Mouse (Mus musculus) T-helper 17 cell (primary cell): ENCODE data around the gene Tmem170.

Experiments used
- in situ Hi-C, 2 experiments: fragments of 300-600 bp; cut with MboI, MseI; formaldehyde crosslinking; loops; 1 replicate in 1 of 2; 2 replicates in 1 of 2; pipeline ENCODE4 v1.15.1; 2025; ENCODE audit warnings: high pct_unique_total_duplicates in 2 of 2

Tmem170 gene

DNA sequence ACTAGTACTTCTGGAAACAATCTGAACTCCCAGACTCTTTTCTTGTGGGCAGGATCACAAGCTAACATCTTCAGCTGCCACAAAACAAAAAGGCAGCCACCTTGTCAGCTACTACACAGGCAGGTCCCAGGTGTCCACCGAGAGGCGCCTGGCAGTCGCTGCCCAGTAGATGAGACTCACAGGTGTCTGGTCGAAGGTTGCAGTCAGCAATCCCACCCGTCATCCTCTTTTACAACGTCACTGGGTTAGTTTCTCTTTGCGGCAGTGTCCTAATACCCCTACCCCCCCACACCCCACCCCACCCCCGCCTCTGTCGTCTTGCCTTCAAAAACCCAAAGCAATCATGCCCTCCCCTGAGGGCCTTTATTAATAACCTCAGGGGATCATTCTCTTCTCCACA lies 792 bp downstream of the Tmem170 start:
- in situ Hi-C loops: no loop called here

DNA sequence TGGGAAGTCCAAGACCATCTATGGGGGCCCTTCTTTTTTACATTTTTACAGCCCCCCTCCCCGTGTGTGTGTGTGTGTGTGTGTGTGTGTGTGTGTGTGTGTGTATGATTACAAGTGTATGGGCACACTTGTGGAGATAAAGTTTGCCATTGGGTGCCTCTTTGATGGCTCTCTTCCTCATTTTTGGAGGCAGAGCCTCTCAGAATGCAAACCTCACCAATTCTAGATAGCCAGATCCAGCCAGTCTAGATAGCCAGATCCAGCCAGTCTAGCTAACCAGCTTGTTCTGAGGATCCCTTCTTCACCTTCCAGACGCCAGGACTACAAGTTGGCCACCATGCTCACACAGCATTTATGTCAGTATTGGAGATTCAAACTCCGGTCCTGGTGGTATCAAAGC lies 5.3 kb downstream of the Tmem170 start:
- in situ Hi-C loops: loop anchor here in 1 of 2 experiments (25.0 kb wide), 1 partner anchor 1766 kb away; the partner anchor contains the start of genes Mon1b and Syce1l

DNA sequence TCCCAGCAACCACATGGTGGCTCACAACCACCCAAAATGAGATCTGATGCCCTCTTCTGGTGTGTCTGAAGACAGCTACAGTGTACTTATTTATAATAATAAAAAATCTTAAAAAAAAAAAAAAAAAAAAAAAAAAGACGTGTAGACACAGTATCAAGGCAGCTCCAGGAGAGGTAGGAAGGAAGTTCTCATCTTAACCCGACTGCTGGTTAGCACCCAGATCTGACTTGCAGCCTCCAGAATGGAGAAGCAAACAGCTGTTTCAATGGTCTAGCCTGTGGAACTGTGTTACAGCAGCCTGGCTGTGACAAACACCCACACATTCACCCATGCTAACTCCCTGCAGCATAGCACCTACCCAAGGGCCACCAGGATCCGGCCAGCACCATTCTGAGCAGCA lies 6.2 kb downstream of the Tmem170 start:
- in situ Hi-C loops: loop anchor here in 1 of 2 experiments (25.0 kb wide), 1 partner anchor 1767 kb away; the partner anchor contains the start of genes Mon1b and Syce1l

DNA sequence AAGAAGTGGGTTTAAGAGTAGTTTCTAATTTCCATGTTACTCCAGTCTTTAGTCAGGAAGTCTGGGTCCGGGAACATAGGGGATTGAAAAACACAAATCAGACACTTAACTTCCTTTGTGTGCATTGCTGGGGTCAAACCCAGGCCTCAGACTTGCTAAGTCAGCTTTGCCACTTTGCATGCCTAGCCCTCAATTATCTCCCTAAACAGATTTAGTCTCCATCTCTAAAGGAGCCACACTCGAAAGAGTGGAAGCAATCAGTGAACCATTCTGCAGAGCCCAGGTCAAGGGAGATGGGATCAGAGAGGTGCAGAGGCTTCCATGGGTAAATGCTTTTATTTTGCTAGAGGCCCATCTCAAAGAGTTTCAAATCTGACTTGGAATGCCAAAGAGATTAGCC lies 7.9 kb downstream of the Tmem170 start:
- in situ Hi-C loops: loop anchor here in 1 of 2 experiments (25.0 kb wide), 1 partner anchor 1769 kb away; the partner anchor contains the start of genes Mon1b and Syce1l

DNA sequence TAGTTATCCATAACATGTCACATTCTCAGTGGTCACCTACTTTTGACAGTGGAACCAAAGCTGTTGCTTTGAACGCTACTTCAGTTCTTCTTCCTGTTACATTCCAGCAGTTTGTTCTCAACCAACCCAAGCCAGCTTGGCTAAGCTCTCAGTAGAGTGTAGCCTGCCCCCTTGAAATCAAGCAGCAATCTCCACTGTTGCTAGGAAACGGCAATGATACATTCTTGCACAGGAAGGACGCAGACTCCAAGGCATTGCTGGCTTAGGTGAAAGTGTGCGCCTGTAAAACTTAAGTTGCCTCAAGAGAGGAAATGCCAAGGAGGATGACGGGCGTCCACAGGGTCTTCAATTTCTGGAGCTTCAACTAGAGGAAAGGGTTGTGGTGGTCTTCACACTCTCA lies 10.7 kb downstream of the Tmem170 start:
- in situ Hi-C loops: loop anchor here in 1 of 2 experiments (25.0 kb wide), 1 partner anchor 1771 kb away; the partner anchor contains the start of genes Mon1b and Syce1l

DNA sequence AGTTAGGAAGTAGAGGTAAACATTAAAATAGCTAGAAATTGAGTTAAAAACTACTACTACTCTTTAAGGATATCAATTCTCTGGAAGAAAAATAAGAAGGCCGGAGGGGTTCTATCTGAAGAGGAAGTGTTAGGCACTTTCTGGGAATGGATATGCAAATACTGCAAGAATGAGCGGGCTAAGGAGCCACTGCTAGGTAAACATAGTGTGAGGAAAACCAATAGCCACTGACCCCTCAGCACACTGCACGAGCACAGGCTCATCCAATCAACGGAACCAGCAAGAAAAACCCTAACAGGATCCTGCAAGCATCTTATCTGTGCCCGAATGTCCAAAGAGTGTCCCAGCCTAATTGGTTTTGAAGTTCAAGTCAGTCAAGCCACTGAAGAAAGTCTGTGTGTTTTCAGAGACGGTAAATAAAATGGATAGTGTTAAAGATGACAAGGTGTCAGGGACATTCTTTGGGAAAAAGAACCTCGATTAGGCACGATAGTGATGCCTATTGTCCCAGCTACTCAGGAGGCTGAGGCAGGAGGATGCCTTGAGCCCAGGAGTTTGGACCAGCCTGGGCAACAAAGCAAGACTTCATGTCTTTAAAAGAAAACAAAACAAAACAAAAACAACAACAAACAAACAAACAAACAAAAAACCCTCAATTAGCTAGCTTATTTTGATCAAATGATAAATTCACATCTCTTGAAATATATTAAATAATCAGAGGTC lies 11.3 kb downstream of the Tmem170 start:
- in situ Hi-C loops: loop anchor here in 1 of 2 experiments (25.0 kb wide), 1 partner anchor 1772 kb away; the partner anchor contains the start of genes Mon1b and Syce1l

DNA sequence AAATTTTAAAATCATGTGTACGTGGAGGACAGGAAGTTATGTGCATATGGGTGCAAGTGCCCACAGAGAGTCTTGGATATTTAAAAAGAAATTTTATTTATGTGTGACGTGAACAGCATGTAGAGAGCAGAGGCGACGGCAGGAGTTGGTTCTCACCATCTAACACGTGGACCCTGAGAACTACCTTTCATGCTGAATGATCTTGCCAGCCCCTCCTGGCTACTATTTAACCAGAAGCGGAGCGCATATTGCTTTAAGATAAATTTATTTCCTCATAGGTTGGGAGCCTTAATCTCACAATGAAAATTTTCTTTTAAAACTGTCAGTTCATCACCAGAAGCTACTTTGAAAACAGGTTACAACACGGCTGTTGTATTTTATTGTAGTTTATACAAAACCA lies 11.9 kb downstream of the Tmem170 start:
- in situ Hi-C loops: loop anchor here in 1 of 2 experiments (25.0 kb wide), 1 partner anchor 1773 kb away; the partner anchor contains the start of genes Mon1b and Syce1l

DNA sequence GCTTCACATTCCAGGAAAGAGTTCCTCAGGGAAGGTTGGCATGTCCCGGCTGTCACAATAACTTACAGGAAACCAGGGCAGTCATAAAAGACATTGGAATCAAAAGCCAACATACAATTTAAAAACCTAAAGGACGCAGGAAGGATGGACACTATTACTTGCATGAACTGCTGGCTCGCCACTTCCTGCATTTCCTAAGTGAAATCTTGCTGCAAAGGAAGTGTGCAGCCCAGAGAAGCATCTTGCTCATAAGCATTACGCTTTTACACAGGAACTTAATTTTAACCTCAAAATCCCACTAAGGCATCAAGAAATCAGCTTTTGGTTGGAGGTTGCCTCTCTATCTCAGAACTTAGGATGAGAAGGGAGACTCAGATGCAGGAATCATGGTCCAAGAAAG lies 13.3 kb downstream of the Tmem170 start:
- in situ Hi-C loops: loop anchor here in 1 of 2 experiments (25.0 kb wide), 1 partner anchor 1774 kb away; the partner anchor contains the start of genes Mon1b and Syce1l

DNA sequence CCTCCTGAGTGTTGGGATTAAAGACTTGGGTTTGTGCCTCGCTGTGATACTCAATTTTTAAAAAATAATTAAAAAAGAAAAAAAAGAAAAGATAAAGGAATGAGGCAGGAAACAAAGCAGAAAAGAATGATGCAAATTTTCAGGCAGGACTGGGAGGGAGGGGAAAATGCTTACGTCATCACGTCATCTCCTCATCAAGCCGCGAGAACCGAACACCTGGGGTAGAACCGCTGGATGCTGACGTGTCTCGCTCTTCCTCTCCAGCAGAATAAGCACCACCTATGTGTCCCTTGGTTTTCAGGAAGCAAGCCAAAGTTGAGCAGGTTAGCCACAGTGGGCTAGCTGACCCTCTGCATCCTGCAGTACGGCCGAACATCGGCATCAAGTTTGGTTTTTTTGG lies 20.6 kb downstream of the Tmem170 start:
- in situ Hi-C loops: loop anchor here in 1 of 2 experiments (25.0 kb wide), 1 partner anchor 1781 kb away; the partner anchor contains the start of genes Mon1b and Syce1l

DNA sequence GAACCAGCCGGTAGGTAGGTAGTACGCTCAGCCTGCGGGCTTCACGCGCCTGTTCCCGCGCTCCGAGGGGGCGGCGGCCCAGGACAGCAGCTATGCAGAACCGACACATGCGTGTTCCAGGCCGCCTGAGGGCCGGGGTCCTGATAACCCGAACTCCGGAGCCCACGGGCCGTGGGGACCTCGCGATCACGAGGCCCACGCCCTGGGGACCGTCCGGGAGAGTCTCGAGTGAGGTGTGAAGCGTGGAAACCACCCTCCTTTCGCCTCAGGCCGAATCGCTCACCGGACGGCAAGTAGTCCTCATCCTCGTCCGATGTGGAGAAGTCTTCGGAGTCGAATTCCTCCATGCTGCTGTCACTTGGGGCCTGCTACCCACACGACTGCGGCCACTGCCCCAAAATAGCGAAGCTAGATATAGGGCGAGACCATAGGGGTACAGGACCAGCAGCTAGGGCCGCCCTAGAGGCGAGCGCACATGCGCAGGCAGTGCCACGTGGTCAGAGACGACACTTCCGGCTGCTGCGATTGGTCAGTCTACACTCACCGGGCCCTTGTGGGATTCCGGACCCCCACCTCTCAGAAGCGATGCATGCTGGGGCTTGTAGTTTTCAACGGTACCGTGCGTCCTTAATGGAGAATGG lies 22.6 kb downstream of the Tmem170 start, which contains the start of gene Cfdp1:
Gene Cfdp1, minus strand, starts transcription at position 431 of the 641 bp plus-strand sequence.
- in situ Hi-C loops: loop anchor here in 1 of 2 experiments (25.0 kb wide), 1 partner anchor 1783 kb away; the partner anchor contains the start of genes Mon1b and Syce1l

DNA sequence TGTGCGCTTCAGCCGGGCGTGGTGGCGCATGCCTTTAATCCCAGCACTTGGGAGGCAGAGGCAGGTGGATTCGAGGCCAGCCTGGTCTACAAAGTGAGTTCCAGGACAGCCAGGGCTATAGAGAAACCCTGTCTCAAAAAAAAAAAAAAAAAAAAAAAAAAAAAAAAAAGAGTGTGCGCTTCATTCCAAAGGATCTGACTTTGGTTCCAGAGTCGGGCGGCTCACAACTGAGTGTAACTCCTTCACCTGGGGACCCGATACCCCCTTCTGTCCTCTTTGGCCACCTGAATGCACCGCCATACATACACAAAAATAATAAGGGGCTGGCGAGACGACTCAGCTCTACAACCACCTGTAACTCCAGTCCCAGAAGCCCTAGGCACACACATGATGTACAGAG lies 23.3 kb downstream of the Tmem170 start:
- in situ Hi-C loops: loop anchor here in 1 of 2 experiments (25.0 kb wide), 1 partner anchor 1784 kb away; the partner anchor contains the start of genes Mon1b and Syce1l

DNA sequence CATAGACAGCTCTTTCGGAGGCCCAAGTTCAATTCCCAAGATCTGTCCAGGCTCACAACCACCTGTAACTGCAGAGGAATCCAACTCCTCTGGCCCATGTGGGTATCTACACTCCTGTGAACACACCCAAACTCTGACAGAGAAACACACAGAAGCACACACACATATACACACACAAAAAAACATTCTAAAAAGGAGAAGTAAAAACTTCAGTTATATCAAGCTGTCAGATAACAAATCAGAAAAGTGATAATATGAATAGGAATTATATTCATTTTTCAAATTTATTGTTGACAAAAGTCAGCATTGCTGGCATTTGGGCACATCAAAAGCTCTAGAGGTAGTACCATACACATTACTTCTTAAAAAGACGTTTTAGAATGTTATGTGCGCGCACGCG lies 29.8 kb downstream of the Tmem170 start:
- in situ Hi-C loops: loop anchor here in 1 of 2 experiments (10.0 kb wide), 1 partner anchor 902 kb away; no protein-coding TSS in a partner anchor

DNA sequence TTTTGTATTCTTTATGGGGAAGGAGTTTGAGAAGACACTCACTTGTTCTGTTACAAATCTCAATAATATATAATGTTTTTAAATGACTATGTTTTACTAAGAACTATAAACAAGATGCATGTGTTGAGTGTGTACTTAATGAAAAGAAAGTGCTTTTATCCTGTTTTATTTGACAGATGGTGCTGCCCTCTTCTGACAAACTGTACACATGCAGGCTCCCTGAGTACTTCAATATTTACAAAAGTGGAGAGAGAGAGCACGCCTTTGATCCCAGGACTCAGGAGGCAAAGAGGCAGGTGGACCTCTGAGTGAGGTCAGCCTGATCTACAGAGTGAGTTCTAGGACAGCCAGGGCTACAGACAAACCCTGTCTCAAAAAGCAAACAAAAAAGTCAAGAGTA lies 41.0 kb downstream of the Tmem170 start:
- in situ Hi-C loops: no loop called here

DNA sequence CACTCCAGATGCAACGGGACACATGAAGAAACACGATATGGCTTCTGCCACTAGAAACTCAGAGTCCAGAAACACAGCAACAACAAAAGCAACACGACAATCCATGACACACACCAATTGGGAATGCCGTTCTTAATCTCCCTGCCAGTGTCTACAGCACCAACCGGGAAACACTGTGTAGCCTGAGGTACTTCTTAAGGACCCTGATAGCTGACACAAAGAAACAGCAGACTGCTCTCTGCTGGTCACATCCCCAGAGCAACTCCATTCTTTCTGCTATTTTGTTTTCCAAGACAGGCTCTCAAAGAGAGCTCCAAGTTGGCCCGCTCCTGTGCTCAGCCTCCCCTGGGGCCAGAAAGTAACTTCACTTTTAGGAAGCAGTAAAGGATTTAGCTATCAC lies 42.5 kb downstream of the Tmem170 start:
- in situ Hi-C loops: no loop called here

DNA sequence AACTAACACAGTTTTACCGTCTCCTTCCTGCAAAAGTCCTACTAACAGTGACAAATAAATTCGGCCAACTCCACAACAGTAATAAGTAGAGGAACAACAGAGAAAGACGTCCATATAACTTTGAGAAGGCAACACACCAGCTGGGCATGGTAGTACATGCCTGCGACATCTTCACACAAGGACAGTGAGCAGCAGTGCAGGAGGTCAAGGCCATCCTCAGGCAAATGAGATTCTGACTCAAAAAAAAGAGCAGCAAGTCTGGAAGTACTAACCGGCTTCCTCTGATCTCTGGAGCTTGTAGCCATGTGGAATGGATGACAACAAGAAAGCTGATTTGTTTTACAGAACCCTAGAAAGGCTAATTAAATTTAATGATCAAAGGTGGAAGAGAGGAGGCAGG lies 43.6 kb downstream of the Tmem170 start:
- in situ Hi-C loops: no loop called here

DNA sequence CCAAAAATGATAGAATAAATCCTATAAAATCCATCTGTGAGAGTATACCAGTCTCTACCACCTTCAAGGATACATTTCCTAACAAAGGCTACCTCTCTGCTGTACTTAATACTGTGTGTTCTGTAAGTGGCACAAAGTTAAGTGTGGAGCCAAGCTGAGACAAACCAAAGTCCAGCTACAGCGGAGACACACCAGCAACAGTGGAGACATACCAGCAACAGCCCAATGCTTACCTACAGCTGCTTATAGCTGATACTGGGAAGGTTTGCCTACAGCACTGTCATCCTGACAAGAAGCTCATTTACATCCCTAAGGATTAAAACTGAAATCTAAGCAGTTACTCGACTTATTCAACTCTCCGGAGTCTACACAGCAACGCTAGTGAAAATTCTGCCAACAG lies 44.6 kb downstream of the Tmem170 start:
- in situ Hi-C loops: no loop called here

DNA sequence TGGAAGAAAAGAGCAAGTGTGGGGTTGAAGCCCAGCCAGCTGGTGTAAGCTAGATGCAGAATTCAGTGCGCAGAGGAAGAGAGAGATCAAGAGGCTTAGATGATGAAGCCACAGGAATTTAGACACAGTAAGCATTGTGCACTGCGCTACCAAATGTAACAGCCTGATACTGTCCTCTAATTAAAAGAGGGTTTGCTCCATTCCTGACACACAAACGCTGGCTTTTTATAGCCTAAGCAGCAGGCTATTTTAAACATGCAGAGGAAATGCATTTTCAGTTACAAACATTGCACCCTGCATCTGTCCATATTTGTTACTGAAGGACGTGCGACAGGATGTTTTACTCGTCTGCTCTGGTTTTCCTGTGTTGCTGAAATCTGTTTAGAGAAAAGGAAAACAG lies 48.0 kb downstream of the Tmem170 start:
- in situ Hi-C loops: loop anchor here in 1 of 2 experiments (10.0 kb wide), 1 partner anchor 114 kb away; no protein-coding TSS in a partner anchor

DNA sequence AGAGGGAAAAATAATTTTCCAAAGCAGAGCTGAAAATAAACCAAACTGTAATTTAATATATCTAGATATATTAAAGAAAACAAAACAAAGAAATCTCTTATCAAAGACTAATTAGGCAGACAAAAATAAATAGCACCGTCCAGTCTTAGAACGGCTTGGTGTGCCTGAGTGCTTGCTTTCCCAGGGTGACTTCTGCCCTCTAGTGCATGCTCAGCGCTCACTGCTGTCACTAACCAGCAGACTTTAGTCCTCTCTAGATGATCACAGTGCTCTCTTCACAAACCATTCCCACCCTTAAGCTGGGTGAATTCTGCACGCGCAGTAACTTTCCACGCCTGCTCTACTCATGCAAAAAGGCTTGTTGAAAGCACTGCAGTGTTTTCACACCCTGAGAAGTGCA lies 51.3 kb downstream of the Tmem170 start:
- in situ Hi-C loops: loop anchor here in 1 of 2 experiments (10.0 kb wide), 1 partner anchor 110 kb away; no protein-coding TSS in a partner anchor

DNA sequence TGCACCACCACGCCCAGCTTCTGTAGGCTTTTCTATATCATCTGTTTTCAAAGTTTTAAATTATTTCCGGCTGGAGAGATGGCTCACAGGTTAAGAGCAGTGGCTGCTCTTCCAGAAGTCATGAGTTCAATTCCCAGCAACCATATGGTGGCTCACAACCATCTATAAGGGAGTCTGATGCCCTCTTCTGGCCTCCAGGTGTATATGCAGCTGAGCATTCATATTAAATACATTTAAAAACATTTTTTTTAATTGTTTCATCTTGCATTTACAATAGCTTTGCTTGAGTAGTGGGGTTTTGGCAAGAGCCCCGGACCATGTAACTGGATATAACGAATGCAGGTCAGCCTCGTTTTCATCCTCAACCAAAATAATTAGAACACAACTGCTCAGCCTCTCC lies 52.2 kb downstream of the Tmem170 start:
- in situ Hi-C loops: loop anchor here in 1 of 2 experiments (10.0 kb wide), 1 partner anchor 110 kb away; no protein-coding TSS in a partner anchor

DNA sequence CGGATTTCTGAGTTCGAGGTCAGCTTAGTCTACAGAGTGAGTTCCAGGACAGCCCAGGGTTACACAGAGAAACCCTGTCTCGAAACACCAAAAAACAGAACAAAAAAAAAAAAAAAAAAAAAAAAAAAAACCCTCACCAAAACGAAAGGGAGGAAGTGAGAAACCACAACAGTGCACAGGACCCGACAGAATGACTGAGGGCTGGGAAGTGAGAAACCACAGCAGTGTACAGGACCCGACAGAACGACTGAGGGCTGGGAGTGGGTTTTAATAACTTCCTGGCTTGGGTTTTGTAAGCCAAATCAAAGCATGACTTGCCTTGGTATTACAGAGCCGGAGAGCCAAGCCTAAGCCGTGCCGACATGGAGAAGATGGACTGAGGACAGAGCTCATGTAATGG lies 55.4 kb downstream of the Tmem170 start:
- in situ Hi-C loops: loop anchor here in 1 of 2 experiments (10.0 kb wide), 1 partner anchor 106 kb away; no protein-coding TSS in a partner anchor

DNA sequence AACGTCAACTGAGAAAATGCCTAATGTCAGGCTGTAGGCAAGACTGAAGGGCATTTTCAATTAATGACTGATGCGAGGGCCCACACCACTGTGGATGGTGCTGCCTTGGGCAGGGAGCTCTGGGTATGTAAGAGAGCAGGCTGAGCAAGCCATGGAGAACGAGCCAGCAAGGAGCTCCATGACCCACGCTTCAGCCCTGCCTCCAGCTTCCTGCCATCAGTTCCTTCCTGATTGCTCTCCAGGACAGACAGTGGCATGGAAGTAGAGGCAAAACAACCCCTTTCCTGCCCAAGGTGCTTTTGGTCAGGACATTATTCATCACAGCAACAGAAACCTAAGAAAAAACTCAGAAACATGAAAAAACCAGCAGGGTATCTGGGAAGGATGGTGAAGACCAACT lies 55.9 kb downstream of the Tmem170 start:
- in situ Hi-C loops: loop anchor here in 1 of 2 experiments (10.0 kb wide), 1 partner anchor 106 kb away; no protein-coding TSS in a partner anchor
